Mouse (Mus musculus): ENCODE data around the gene Whrn.
A peak's percentile ranks its signal among the peaks of the same experiment; 100 is the strongest.

Whrn gene

DNA sequence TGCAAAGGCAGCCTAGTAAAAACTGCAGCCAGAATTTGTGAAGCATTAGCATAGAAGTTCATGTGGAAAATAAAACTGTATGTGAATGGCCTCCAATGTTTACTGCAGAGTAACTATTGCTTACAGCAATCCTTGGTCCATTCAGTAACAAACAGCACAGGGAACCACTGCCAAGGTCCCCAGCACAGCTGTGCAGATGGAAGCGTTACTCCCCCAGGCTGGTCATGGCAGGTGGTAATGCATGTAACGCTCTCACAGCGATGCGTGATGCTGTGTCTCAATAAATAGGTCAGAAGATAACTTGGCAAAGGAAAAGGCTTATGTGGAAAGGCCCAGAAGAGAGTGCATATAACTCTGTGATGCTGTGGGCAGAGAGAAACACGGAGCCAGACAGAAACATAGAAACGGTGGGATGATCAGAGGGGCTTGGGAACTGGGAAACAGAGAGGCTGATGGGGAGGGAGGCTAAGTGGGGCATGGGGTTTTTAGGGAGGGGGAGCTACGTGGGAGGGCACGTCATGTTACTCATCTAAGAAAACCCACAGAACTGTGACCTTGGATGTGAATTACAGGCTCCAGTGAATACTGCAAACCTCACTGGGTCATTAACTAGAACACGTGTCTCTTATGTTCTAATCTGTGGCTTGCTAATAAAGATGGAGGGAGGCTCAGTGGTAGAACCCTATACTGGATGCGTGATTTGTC is 51.3 kb downstream of the Whrn start:
- DNase-seq (ENCODE audit: low spot score in 2 of 2) = no peak

DNA sequence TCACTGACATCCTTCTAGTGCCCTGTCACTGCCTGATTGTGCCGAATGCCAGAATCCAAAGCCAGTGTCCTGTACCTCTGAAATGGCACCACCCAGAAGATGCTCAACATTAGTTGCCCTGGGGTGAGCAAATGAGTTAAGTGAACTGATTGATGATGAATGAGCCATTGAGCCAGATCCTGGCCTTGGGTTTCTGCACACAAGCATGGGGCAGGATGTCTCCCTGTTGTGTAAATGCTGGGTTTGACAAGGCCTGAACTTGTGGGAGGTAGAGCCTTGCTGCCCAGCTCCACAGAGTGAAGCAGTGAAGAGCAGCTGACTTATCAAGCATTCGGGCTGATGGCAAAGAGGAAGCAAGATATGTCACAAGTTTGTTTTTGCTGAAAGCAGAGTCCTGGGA is 52.7 kb downstream of the Whrn start:
- no peak for DNase-seq (ENCODE audit: low spot score in 2 of 2)

DNA sequence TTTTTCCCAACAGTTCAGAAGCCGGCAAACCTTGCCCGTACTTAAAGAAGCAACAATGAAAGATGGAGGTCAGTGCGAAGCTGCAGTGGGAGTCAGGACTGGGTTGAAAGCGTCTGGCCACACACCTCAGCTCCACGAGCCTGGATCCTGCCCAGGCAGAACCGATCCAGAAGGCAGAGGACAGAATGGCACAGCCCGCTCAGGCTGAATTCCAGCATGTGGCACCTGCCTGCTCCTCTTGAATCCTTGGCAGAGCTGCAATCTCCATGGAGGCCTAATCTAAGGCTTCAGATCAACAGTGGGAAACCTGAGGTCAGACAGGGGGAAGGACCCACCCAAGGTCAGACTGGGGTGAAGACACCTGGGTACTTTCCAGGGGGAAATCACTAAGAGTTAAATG is 54.2 kb downstream of the Whrn start:
- DNase-seq (ENCODE audit: low spot score in 2 of 2) = no peak

DNA sequence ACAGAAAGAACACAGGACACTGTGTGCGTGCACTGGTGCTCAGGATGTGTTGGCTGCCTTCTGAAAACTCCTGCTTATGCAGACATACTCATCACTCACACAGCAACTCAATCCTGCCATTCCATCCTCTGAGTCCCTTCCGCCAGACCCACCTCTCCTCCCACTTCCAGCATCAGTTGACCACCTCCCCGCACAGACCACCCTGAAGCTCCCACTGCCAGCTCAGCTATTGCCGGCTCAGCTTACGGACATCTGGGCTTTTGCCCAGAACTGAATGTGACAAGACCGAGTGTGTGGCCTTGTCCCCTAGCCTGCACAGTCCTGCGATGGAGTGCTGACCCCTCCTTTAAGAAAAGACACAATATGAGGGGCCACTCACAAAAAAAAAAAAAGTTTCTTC is 55.5 kb downstream of the Whrn start:
- no peak for DNase-seq (ENCODE audit: low spot score in 2 of 2)

DNA sequence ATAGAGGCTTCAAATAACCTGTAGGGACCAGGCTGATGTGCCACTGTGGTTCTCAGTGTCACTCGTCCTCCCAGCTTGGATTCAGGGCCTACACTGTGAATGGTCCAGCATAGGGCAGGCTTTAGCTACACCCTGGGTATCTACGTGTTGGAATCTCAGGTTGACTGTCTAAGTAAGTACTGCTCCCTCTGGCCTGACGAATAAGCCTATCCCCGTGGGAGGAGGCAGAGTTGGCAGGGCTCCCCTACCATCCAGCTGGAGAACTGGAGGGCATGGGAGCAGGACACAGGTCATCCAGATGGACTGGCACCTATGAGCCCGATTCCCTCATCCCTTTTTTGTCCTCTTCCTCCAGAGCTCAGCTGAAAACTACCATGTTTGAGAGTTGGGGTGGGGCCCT is 57.8 kb downstream of the Whrn start:
- no peak for DNase-seq (ENCODE audit: low spot score in 2 of 2)

DNA sequence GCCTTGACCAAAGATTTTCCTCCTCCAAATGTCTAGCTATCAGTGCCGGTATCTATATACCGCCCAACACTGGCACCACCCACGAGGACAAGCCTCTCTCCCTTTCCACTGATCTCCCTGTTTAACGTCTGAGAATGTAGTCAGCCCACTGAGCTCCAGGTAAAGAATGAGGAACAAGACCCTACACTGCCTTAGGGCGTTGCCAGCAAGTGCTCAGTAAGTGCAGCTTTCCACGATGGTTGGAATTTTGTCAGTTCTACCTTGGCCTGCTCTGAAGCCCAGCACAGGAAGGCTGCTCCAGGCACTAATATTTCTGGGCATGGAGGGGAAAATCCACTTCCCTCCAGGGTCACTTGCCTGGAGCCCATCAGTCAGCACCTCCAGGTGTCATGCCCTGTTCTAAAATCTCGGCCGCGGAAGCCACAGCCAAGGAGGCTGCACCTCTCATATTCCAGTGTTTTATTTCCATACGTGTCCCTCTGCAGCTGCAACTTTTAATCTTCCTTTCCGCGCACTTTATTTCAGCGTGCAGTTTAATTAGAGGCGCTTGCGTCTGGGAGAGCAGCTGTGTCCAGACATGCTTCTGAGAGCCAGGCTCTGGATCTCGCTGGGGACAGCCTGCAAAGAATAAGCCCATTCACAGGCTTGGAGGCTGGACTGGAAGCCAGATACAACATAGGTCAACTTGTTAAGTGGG is 58.5 kb downstream of the Whrn start:
- DNase-seq (ENCODE audit: low spot score in 2 of 2) = no peak

DNA sequence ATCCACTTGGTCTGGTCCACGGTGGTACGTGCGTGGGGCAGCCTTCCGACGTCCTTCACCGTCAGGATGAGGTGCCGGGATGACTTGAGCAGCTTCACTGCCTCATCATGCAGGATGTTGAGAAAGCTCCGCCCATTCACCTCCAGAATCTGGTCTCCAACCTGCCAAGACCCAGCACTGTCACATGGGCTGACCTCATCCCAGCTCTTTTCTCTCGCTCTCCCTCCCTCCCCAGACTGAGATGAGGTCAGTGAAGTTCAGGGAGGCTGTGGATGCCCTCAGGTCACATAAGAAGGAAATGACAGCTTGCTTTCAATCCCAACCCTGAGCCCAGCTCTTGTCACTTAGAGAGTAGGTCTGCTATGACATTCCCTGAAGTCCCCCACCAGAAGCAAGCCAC is 60.4 kb downstream of the Whrn start:
- no peak for DNase-seq (ENCODE audit: low spot score in 2 of 2)

DNA sequence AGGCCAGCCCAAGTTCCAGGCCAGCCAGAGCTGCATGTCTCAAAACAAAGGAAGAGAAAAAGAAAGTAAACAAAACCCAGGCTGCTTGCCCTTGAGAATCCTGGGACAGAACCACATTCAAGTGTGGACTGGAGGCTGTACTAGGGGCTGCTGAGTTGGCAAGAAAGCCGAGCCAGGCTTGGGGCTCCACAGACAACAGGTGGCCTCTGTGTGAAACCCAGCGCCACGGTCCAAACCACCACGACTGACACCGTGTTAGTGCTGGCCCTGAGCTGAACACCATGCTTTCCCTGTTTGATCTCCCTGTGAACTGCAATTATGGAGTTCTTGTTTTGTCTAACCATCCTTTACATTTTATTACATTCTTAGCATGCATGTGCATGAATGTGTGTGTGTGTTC is 64.7 kb downstream of the Whrn start:
- DNase-seq (ENCODE audit: low spot score in 2 of 2) = no peak

DNA sequence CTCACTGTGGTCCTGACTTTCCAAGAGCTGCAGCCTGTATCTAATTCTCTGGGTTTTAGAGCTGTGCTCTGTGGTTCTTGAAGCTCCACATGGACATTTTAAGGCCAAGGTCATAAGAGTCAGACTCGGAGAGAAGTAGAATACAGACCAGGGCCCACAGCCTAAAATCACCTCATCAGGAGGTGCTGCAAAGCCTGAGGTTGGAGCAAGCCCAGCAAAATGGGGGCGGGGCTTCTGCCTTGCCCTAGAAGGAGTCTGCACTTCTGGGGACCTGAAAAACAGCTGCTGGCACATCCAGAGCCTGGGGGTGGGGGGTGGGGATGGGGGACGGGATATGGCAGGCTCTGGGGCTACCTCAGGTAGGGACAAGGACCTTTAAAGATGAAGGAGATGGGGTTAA is 65.4 kb downstream of the Whrn start:
- no peak for DNase-seq (ENCODE audit: low spot score in 2 of 2)

DNA sequence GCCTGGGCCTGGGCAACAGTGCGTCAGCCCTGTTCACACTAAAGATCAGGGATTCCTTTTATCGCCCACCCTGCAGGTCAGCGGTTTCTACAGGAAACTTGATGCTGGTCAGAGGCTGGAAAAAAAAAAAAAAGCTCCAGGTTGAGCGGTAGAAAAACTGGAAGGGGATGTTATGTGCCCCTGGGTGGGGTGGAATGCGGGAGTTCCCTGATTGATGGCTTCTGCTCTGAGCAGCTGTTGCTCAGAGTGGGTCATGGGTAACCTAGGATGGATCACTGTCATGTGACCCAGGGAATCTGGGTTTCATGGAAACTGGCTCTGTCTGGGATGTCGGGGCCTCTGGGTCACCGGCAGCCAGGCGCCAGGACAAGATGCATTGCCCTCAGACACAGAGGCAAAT is 69.5 kb downstream of the Whrn start:
- no peak for DNase-seq (ENCODE audit: low spot score in 2 of 2)

DNA sequence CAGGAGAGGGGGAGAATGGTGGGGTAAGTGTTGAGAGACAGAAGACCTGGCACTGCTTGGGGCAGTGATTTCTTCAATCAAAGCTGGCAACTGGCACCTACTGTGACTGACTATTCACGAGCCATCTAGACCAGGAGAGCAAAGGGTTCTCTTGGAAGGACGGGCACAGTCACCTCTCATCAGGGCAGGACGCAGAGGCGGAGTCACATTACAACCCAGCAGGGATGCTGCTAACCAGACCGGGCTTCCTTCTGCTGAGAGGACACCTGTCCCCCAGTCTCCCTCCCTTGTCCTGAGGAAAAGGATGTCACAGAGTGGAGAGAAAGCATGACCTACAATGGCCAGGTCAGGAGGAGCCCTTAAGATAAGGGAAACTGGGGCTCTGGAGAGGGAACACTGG is 72.0 kb downstream of the Whrn start:
- no peak for DNase-seq (ENCODE audit: low spot score in 2 of 2)

DNA sequence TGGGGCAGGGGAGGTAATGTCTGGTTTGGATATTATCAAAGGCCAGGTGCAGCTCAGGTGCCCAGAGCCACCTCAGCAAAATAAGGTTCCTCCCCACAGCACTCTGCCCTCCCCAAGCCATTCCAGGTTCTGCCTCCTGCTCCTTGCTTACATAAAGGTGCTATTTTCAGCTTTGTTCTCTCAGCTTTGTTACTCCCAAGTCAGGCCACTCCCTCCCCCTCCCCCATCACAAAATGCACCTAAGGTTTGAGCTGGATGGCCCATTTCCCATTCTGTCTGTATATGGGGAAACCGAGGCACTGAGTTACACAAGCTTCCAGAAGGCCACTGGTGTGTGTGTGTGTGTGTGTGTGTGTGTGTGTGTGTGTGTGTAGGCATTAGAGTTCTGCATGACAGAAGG is 72.6 kb downstream of the Whrn start:
- no peak for DNase-seq (ENCODE audit: low spot score in 2 of 2)

DNA sequence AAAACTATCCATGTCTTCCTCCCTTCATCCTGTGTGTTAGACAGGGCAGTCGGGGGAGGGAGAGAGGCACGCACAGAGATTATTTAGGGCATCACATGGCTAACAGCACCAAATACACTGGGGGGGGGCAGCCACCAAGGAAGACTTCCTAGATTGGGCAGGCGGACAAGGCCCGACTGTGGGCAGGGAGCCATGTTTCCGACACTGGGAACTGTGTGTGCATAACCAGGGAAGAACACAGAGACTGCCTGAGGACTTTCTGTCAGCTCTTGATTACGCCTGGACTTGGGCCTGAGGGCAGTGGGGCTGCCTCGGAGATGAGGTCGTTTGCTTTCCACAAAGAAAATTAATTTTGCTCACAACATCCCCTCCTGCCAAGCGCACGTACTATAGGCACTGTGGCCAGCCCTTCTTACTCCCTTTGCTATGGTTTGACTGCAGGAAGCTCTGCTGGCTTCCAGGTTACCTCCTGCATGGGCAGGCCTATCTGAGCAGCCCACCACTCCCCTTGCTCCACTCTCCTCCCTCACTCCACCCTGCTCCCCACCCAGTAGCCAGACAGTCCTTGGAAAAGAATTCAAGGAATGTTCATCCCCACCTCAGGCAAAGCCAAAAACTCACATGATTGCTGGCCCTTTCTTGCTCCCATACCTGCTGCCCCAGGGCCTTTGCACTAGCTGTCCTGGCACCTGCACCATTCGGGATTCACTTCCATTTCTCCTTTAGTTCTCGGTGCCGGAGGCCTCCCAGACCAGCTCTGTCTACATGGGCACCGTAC is 75.5 kb downstream of the Whrn start:
- DNase-seq (ENCODE audit: low spot score in 2 of 2) = no peak

DNA sequence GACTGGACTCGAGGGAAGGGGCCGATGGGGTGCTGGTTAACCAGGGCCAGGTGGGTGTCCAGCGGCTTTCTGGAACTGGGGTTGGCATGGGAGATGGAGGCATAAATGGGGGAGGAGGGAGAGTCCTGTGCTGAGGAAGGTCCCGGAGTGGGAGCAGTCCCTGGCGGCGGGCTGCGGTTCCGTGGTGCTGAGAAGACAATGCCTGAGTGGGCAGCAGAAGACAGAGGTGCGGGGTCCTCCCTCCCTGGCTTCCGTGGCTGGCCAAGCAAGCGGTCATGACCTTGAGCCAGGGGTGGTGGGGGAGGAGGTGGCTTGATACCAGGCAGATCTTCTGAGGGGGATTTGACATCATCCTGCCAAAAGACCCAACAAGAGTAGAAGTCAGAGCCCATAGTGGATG is 77.5 kb downstream of the Whrn start:
- DNase-seq (ENCODE audit: low spot score in 2 of 2) = no peak

DNA sequence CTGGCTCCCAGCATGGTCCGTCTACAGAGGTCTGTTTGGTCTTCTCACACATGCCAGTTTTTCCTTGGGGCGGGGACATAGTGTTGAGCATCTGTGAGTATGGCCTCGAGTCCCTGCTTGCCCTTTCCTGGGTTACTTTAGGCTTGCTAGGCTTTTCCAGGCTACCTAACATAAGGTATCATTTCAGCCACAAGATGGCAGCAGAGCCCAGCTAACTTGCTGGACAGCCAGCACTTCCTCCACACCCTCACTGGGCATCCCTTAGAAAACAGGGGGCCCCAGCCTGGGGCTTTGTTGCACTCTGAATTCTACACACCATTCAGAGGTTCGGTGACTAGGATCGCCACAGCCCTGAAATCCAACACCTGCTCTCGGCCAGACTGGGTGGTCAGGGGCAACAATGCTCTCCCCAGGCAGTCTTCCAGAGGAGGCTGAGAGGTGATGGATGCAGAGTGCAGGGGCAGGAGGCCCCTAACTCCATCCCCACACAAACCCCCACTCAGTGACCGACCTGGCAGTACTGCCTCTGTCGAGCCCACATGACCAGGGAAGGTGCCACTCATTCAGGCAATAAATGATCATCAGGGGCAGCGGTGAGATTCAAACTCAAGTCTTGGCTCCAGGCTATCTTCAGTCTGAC is 78.4 kb downstream of the Whrn start:
- DNase-seq (ENCODE audit: low spot score in 2 of 2) = peak; percentile 70 to 86

DNA sequence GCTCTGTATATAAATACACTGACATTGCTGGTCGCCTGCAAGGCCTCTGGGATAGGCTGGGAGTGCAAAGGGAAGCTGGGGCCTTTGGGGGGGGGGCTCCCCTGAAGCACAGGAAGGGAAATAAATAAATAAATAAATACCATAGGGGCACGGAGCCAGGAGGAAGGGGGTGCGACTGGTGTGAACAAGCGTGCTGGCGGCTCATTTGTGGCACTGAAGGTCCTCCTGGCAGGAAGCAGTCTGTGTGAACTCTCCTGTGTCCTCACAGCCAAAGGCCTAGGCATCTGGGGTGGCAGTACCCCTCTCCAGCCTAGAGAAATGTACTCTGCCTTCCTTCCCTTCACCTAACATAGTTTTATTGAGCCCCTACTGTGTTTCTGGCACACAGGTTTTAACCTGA is 80.8 kb downstream of the Whrn start:
- no peak for DNase-seq (ENCODE audit: low spot score in 2 of 2)

DNA sequence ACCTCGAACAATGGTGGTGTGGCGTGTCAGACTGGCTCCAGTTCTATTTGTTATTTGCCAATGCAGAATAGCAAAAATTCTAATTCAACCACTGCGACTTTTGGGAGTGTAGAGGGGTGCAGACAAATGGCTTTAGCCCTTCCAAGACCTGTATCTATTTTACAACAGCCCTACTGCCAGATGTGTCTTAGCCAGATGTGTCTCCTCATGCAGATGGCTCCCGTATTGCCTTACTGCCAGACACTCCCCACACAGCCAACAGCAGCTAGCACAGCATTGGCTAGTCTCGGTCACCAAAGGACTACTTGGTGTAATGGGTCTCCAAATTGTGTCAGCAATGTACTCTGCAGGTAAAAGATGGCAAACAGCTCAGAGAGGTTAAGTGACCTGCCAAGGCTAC is 84.6 kb downstream of the Whrn start:
- no peak for DNase-seq (ENCODE audit: low spot score in 2 of 2)

DNA sequence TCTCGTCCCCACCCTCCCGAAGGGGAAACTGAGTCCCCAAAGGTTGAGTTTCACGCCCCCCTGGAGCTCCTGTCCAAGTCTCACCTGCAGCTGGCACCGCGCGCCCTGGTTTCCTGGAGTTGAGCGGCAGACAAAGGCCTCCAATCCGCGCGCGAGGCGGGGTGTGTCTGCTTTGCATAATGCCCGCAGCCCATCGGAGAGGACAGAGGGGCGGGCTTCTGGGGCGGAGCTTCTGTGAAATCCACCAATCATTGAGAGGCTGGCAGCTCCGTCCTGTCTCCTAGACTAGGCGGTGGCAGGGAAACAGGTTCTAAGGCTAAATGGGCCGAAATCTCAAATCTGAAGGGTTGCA is 85.2 kb downstream of the Whrn start:
- peak; percentile 87 to 96 for DNase-seq (ENCODE audit: low spot score in 2 of 2)

DNA sequence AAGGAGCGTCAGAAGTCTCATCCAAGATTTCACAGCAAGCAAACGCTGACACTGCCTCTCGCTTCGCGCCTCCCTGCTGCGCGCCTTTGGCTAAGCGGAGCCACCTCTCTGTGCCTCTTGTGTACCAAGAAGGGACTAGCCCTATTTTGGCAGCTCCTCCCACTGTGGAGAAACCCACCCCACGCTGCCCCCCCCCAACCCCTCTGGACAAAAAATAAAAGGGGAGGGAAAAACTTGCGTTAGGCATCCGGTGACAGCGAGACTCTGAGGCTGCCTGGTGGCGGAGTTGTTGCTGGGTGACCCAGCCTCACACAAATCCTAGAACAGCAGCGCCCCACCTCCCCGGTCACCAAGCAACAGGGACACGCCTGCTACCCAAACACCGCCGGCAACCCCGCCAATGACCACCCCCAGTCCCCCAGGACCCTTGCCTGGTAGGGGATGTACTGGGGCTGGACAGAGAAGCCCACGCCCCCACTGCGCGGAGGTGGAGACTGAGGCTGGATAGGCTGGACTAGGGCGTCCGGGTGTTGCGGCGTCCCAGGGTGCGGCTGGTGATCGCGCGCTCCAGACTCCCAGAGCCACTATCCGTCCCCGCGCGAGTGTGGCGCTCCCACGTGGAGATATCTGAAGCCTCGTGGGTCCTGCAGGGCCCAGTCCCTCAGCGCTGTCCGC is 85.7 kb downstream of the Whrn start:
- DNase-seq (ENCODE audit: low spot score in 2 of 2) = peak; percentile 49 to 77

DNA sequence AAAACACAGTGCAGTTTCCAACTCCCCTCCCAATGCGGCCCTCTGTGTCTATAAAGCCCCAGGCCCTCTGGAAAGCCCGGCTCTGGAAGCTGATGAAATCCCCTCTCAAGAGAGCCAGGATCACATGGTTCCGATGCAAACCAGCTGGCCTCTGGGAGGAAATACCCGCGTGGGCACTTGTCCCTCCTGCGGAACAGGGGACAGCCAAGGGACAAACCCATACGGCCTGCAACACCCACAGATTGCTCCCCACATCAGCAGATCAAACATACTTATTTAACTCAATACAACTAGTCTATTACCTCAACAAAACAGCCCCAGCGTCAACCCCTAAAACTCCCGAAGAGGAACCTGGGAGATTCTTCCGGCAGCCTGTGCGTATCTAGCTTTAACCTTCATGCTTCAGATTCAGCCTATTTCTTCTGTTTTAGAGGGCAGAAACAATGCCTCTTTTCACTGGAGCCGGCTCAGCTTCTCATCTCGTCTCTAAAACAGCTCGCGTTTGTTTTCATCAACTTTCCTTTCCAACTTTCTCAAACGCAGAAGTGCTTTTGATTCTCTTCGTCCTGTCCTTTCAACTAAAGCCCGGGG is 86.4 kb downstream of the Whrn start:
- peak; percentile 45 to 49 for DNase-seq (ENCODE audit: low spot score in 2 of 2)

DNA sequence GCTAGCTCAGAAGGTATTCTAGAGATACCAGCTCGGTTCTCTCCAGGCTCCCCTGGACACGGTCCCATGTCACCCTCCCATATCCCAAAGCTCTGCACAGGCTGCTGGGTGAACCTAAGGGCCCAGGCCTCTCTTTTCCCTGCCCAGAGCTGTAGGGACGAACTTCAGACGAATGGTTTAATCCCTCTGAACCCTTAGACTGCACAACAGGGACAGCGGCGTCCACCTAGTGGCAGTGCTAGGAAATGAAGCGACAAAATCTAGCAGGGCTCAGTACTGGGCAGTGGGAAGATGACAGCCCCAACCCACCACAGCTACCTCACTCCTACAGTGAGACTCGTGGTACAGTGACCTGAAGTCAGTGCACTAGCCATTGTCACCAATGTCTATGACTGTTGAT is 87.1 kb downstream of the Whrn start:
- peak; percentile 68 to 81 for DNase-seq (ENCODE audit: low spot score in 2 of 2)

DNA sequence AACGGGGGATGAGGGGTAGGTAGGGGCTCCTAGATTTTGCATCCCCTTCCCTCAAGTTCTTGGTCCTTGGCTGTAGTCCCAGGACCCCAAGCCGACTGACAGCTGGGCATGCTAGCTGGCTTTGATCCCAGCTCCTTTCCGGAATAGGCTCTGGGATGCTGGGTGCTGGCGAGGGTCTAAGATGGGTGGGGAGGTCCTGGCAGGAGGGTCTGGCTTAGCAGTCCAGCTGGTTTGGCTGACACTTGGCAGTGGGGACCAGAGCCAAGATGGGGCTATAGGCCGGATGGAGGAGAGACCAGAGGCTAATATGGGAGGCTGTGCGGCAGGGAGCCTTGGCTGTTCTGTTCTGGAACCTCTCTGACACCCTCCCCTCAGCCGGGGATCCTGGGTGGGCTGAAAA is 87.5 kb downstream of the Whrn start:
- DNase-seq (ENCODE audit: low spot score in 2 of 2) = peak in 1 of 2 experiments; percentile 33
